Mouse (Mus musculus) large intestine, adult 2 months (tissue): ENCODE results near the gene Slc17a2. TPM values are rescaled to one million over a fixed set of nuclear protein-coding genes. Genes with fewer than 3 reads are reported as not detected.

Experiments
- DNase-seq: peaks from one replicate; pipeline ENCODE4 v3.0.0-alpha.2; 2012; ENCODE audit warnings: low read depth, low spot score
- WGBS: fragments of 180-500 bp; shearing (Covaris S2); methylation state at CpG from one replicate; pipeline ENCODE4 v1.1.7; 2018; 5-methylcytosine and 5-hydroxymethylcytosine counted together
- polyA plus RNA-seq: library from polyadenylated mRNA; depleted of rRNA; stranded (reverse); fragments of >200 nt; gene quantifications from 2 replicates; pipeline ENCODE4 v1.2.3, GENCODE M21; 2012; rRNA removed

Slc17a2 gene
- polyA plus RNA-seq, 1 experiment = not detected

DNA sequence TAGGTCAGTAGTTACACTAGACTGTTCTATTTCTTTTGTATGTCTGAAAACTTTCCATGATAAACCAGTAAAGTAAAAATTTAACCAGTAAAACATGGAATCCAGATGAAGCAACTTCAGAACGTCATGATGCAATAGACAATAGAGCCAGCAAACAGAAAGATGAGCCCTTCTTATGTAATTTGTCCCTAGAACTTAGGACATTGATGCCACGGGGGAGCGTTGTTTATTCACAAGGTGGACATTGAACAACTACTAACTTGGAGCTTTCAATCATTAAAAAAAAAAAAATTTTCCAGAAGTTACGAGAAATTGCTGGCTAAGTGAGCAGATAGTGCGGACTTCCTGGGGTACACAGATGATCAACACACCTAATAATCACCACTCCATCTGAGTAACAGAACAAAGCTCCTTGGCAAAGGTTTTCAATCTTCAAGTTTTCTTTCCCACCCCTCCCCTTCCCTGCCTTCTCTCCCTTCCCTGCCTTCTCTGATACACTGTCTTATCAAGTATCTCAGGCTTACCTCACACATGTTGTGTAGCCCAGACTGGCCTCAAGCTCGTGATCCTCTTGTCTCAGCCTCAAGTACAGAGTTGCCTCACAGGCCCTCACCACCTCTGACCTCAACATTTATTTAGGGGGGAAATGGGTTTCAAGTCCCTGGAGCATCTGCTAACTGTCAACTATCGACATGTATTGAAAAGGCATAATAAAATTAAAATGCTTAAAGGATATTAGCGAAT lies 62.2 kb downstream of the Slc17a2 start:
- DNase-seq = no peak
- 75% methylated on average over 8 of the region's 8 CpGs for WGBS

DNA sequence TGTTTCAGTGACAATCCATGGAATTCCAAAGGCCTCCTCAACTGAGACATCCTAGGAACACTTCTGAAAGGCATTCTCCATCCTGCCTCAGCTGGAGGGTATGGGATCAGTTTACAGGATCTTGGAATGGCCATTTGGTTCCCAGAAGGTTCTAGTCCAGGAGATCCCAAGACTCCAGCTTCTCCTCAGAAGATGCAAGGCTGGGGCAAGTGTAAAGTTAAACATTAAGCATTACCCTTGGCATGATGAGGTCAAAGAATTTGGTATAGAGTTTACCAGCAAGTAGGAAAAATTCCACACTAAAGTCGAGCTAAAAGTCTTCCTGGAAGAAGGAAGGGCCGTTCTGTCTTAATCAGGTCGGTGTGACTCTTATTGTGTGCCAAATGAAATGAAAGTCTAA lies 63.2 kb downstream of the Slc17a2 start:
- WGBS = 45% methylated on average over 3 of the region's 3 CpGs
- DNase-seq = no peak

DNA sequence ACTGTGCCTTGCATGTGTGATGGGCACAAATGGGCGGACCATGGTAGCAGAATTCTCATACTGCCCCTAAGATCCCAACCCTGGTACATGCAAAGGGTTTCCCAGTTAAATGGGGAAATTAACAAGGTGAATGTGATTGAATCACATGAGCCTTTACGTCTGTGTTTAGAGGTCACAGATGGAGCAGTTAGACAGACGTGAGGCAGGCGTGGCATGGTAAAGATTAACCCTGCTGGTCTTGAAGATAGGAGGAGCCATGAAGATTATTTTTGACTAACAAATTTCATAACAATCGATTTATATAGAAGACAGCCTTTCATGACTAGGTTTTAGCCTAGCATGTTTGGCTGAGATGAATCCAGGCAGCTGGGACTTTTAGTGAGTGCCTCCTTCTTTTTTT lies 66.3 kb downstream of the Slc17a2 start:
- no peak for DNase-seq
- 47% methylated on average over 5 of the region's 5 CpGs for WGBS

Other genes starting within 250 kb of the Slc17a2 start
- gene Hist1h3e, start 244.6 kb upstream of the Slc17a2 start, polyA plus RNA-seq = 29.4 and 30.0 TPM in 2 replicates
- 8.9 and 10.5 TPM in 2 replicates for gene Hist1h2ae, start 235.8 kb upstream of the Slc17a2 start, polyA plus RNA-seq
- gene Hist1h2bg, start 235.6 kb upstream of the Slc17a2 start, polyA plus RNA-seq = 29.0 and 42.0 TPM in 2 replicates
- 9.1 and 18.1 TPM in 2 replicates for gene Hist1h2bf, start 232.8 kb upstream of the Slc17a2 start, polyA plus RNA-seq
- 3.6 and 7.5 TPM in 2 replicates for gene Hist1h2ad, start 232.6 kb upstream of the Slc17a2 start, polyA plus RNA-seq
- gene Hist1h3d, start 231.2 kb upstream of the Slc17a2 start, polyA plus RNA-seq = 9.5 and 13.9 TPM in 2 replicates
- 13.6 and 13.7 TPM in 2 replicates for gene Hist1h4d, start 225.4 kb upstream of the Slc17a2 start, polyA plus RNA-seq
- 1.9 and 2.5 TPM in 2 replicates for gene Hist1h2be, start 185.9 kb upstream of the Slc17a2 start, polyA plus RNA-seq
- gene Hist1h1e, start 184.4 kb upstream of the Slc17a2 start, polyA plus RNA-seq = 2.7 and 3.1 TPM in 2 replicates
- gene Hist1h2ac, start 123.0 kb upstream of the Slc17a2 start, polyA plus RNA-seq = 1.2 TPM in 2 replicates
- 279 and 296 TPM in 2 replicates for gene Hist1h2bc, start 122.8 kb upstream of the Slc17a2 start, polyA plus RNA-seq
- not detected in 2 replicates for gene Hist1h1t, start 111.2 kb upstream of the Slc17a2 start, polyA plus RNA-seq
- 16.9 and 21.6 TPM in 2 replicates for gene Hist1h4c, start 108.5 kb upstream of the Slc17a2 start, polyA plus RNA-seq
- 6.3 and 7.7 TPM in 2 replicates for gene Hfe, start 96.1 kb upstream of the Slc17a2 start, polyA plus RNA-seq
- 50.3 and 59.2 TPM in 2 replicates for gene Hist1h1c, start 68.2 kb upstream of the Slc17a2 start, polyA plus RNA-seq
- gene Hist1h3c, start 61.4 kb upstream of the Slc17a2 start, polyA plus RNA-seq = 19.7 and 24.7 TPM in 2 replicates
- gene Hist1h2bb, start 60.3 kb upstream of the Slc17a2 start, polyA plus RNA-seq = 13.5 and 18.0 TPM in 2 replicates
- 17.4 and 19.2 TPM in 2 replicates for gene Hist1h2ab, start 55.9 kb upstream of the Slc17a2 start, polyA plus RNA-seq
- 22.1 and 33.6 TPM in 2 replicates for gene Hist1h3b, start 54.7 kb upstream of the Slc17a2 start, polyA plus RNA-seq
- 18.1 and 21.3 TPM in 2 replicates for gene Hist1h4b, start 50.0 kb upstream of the Slc17a2 start, polyA plus RNA-seq
- gene Hist1h4a, start 45.8 kb upstream of the Slc17a2 start, polyA plus RNA-seq = 13.1 and 21.1 TPM in 2 replicates
- gene Hist1h3a, start 44.6 kb upstream of the Slc17a2 start, polyA plus RNA-seq = 16.1 and 17.5 TPM in 2 replicates
- gene Hist1h1a, start 43.3 kb upstream of the Slc17a2 start, polyA plus RNA-seq = 1.3 and 1.4 TPM in 2 replicates
- gene Trim38, start 37.1 kb upstream of the Slc17a2 start, polyA plus RNA-seq = 0.71 and 4.1 TPM in 2 replicates
- not detected in 2 replicates for gene Slc17a3, start 32.4 kb downstream of the Slc17a2 start, polyA plus RNA-seq
- gene Slc17a1, start 60.8 kb downstream of the Slc17a2 start, polyA plus RNA-seq = not detected in 2 replicates
- gene Slc17a4, start 108.0 kb downstream of the Slc17a2 start, polyA plus RNA-seq = 29.5 and 45.4 TPM in 2 replicates
- gene Hist1h2ba, start 127.2 kb downstream of the Slc17a2 start, polyA plus RNA-seq = not detected in 2 replicates
- not detected in 2 replicates for gene Hist1h2aa, start 127.5 kb downstream of the Slc17a2 start, polyA plus RNA-seq
- gene Scgn, start 184.2 kb downstream of the Slc17a2 start, polyA plus RNA-seq = 3.7 and 5.5 TPM in 2 replicates